Mouse (Mus musculus) fibroblast of lung, adult 2 months (primary cell): ENCODE data around the gene Pex6.

ENCODE experiments used
- DNase-seq: peaks from one replicate; pipeline ENCODE4 v3.0.0-alpha.2; 2011; ENCODE audit warnings: low read depth

Gene Pex6

GRCm38 (mm10) chr17:46775070-46775469 lies 63.8 kb downstream of the Pex6 start:
- DNase-seq: no peak
